Mouse (Mus musculus) lung, adult 2 months (tissue): ENCODE data around the gene Azgp1. TPM values are rescaled to one million over a fixed set of nuclear protein-coding genes. Genes with fewer than 3 reads are reported as not detected.
"Not testable (repeated sequence)": the region's sequence is repeated elsewhere in the genome, so short reads cannot be mapped to it uniquely, and the experiment has no call there.

ENCODE experiments used
- DNase-seq: peaks from one replicate; pipeline ENCODE4 v3.0.0; 2022
- H3K4me1 ChIP-seq: fragments of 200-500 bp; 2 replicates; pipeline ENCODE4 v1.6.1; 2011; ENCODE audit warnings: low read length; ENCODE audit not compliant: control insufficient read depth, insufficient read depth
- H3K4me3 ChIP-seq: fragments of 200-500 bp; replicated peaks from 2 replicates; pipeline ENCODE3; 2011; ENCODE audit warnings: low read depth, mild to moderate bottlenecking, control low read depth, low read length; ENCODE audit errors: extremely low read depth
- CTCF ChIP-seq: fragments of 200-500 bp; IDR thresholded peaks from 2 replicates; pipeline ENCODE4 v1.5.1; 2011; ENCODE audit warnings: mild to moderate bottlenecking, low read length, control low read depth; ENCODE audit not compliant: insufficient read depth
- POLR2A ChIP-seq: fragments of 200-500 bp; IDR thresholded peaks from 2 replicates; pipeline ENCODE4 v1.6.1; 2011; ENCODE audit warnings: low read depth, mild to moderate bottlenecking, control low read depth, low read length, borderline replicate concordance; ENCODE audit errors: extremely low read depth
- WGBS: fragments of 180-500 bp; shearing (Covaris S2); methylation state at CpG from one replicate; pipeline ENCODE4 v1.1.7; 2018; 5-methylcytosine and 5-hydroxymethylcytosine counted together
- polyA plus RNA-seq: library from polyadenylated mRNA; depleted of rRNA; stranded (reverse); fragments of >200 nt; gene quantifications from 2 replicates; pipeline ENCODE4 v1.2.3, GENCODE M21; 2012; rRNA removed

The Azgp1 gene
- polyA plus RNA-seq: 1.1 and 1.2 TPM in 2 replicates

DNA sequence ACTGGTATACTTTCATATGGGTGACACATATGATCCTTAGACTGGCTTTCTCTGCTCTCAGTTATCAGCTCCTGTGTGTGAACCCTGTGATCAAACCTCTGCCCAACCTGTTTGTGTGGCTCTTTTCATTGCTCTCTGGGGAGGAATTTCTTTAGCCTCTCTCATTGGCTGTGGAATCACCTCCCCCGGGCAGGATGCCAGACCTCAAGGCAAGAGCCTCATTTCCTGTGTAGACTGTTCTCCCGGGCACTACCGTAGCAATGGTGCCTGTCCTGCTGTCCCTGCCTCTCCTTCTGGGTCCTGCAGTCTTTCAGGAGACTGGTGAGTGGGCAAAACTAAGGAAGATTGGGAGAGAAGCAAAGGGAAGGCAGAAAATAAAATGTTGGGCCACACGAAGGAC lies at the start of gene Azgp1:
Gene Azgp1 (plus strand): TSS at position 221 of the 400 bp plus-strand sequence.
- DNase-seq: no peak
- TF ChIP-seq CTCF: no peak
- TF ChIP-seq POLR2A: no peak
- WGBS: 32% methylated on average over 4 of the region's 4 CpGs

DNA sequence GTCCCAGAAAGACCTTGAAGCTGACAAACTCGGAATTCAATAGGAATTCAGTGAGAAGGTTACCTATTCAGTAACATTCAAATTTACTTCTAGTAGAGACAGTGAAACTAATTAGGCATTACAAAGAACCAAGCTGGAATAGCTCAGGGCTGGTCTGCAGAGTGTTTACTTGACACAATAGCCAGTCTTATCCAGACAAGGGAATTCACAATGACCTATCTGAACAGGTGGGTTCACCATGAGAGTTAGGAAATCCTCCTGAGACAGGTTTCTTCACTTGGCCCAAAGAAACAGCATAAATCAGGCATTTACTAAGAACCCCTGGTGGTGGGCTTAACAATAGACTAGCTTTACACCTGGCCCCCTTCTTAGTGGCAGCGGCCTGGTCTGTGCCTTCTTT lies 47.4 kb upstream of the Azgp1 start:
- H3K4me3 ChIP-seq, DNase-seq, H3K4me1 ChIP-seq: not testable (repeated sequence)
- 45% methylated on average over 2 of the region's 2 CpGs for WGBS

More for the DNA sequence above, at the start of gene Azgp1:
- Histone ChIP-seq H3K4me3 (no peak within 1 kb of the TSS), H3K4me1 (no peaks in the 10 kb centered on the region)

DNA sequence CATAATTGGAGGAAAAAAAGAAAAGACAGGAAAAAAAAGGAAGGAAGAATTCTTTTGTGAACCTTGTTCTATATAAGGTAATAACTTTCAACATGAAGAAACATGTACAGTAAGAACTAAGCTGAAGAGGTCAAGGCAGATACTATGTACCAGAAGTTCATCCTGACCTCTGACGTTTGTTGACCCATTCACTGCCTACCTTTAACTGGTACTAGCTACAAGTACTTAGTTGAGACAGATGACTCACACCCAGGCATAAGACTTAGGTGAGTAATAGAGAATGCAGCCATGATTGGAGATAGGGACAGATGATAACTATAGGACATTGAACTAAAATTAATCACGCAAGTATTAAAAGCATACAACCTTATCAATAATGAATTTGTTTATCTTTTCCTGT lies 44.8 kb upstream of the Azgp1 start:
- H3K4me3 ChIP-seq: no peak overlapping the region
- DNase-seq: no peak
- TF ChIP-seq POLR2A (no peak), CTCF (no peak)
- no peaks in the 10 kb centered on the region for H3K4me1 ChIP-seq
- 80% methylated on average over 2 of the region's 2 CpGs for WGBS

GRCm38 (mm10) chr5:137937238-137937637 lies 44.1 kb upstream of the Azgp1 start:
- Histone ChIP-seq H3K4me3 (no peak overlapping the region), H3K4me1 (no peaks in the 10 kb centered on the region)
- WGBS: 57% methylated on average over 4 of the region's 4 CpGs
- DNase-seq: no peak
- TF ChIP-seq CTCF (no peak), POLR2A (no peak)

- 64% methylated on average over 4 of the region's 4 CpGs for WGBS
- H3K4me1 ChIP-seq: no peaks in the 10 kb centered on the region
- no peak overlapping the region for H3K4me3 ChIP-seq
- TF ChIP-seq POLR2A: no peak
- TF ChIP-seq CTCF: no peak
- DNase-seq: no peak
Measured at GRCm38 (mm10) chr5:137940948-137941347, 40.4 kb upstream of the Azgp1 start.

- 72% methylated on average over 1 of the region's 1 CpGs for WGBS
- TF ChIP-seq CTCF (no peak), POLR2A (no peak)
- Histone ChIP-seq H3K4me1 (no peaks in the 10 kb centered on the region), H3K4me3 (no peak overlapping the region)
- no peak for DNase-seq
Measured at GRCm38 (mm10) chr5:137943133-137943532, 38.2 kb upstream of the Azgp1 start.

- H3K4me3 ChIP-seq: no peak overlapping the region
- DNase-seq: no peak
- no peaks in the 10 kb centered on the region for H3K4me1 ChIP-seq
- TF ChIP-seq POLR2A: no peak
Measured at GRCm38 (mm10) chr5:137947303-137947702, 34.0 kb upstream of the Azgp1 start.

DNA sequence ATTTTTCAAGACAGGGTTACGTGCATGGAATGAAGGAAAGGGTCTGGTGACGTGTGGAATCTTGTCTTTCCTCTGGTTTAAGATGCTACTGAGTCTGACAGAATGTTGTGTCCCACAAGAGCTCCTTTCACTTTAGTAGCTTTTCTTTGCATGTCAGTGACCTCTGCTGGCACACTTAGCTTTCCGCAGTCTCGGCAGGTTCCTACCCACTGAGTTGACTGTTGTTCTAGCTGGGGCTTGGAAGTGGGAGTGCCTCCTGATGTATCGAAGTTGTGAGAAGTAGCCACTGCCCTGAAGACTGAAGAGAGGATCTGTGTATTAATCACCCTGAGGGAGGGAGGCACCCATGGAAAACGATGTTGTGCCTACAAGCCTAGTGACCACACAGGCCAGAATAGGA lies 30.1 kb upstream of the Azgp1 start:
- no peak overlapping the region for H3K4me3 ChIP-seq
- DNase-seq: peak; percentile 31
- H3K4me1 ChIP-seq: no peaks in the 10 kb centered on the region
- WGBS: 22% methylated on average over 6 of the region's 6 CpGs
- peak; percentile 46; the same call in 1 of the 2 replicates for TF ChIP-seq CTCF
- no peak for TF ChIP-seq POLR2A

DNA sequence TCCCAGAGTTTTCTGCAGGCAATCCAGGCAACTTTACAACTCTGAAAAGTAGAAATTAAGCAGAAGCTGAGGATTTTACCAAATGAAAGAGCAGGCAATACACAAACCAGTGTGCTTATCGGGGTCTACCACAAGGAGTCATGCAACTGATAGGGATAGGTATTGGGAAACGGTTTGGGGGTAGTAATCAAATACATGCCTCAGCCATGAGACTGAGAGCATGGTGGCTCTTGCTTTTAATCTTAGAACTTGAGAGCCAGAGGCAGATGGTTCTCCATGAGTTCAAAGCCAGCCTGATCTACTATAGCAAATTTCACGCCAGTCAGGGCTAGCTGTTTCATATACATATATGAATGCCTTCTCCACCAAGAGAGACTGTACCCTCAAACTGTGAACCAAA lies 24.9 kb upstream of the Azgp1 start:
- no peak for TF ChIP-seq POLR2A
- TF ChIP-seq CTCF: no peak
- WGBS: 89% methylated on average over 3 of the region's 3 CpGs
- DNase-seq: no peak
- Histone ChIP-seq H3K4me1 (no peaks in the 10 kb centered on the region), H3K4me3 (no peak overlapping the region)

DNA sequence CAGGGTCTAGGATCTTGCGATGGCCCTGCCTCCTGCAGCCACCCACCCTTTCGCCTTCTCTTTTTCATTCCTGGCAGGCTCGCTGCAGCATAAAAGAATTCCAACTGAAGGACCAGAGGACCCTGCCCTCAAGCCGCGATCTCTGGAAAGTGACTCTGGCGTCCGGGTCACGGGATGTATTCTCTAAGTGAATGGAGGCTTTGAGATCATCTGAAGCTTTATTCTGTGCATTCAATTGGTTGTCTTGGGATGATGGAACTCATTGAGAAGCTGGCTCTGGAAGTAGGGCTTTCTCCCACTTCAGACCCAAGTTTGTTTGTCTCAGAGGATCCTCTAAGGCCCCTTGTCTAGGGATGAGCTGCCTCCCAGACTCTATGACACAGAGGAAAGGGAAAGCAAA lies 18.4 kb upstream of the Azgp1 start, which contains the start of gene Gjc3:
Gene Gjc3 (minus strand): TSS at position 154 of the 400 bp plus-strand sequence.
- Histone ChIP-seq H3K4me3 (no peak within 1 kb of the TSS), H3K4me1 (no peaks in the 10 kb centered on the region)
- TF ChIP-seq POLR2A: no peak
- TF ChIP-seq CTCF: no peak
- no peak for DNase-seq
- WGBS: 79% methylated on average over 8 of the region's 8 CpGs

DNA sequence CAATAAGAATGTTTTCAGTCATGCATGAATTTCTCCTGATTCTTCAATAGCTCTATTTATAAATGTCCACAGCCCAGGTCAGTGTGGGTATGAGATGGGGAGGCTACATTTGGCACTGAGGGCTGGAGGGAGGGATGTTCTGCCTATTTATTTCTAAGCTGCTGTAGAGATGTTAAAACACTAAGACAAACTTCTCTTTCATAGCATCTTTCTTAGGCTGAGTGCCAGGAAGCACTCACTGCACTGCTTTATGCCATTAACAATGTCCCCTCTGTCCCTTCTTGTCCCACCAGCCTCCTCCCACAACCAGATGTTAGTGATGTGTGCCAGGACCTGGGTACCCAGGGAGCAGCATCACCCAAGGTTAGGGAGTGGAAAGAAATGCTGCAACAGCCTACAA lies 14.8 kb upstream of the Azgp1 start:
- no peaks in the 10 kb centered on the region for H3K4me1 ChIP-seq
- DNase-seq: no peak
- no peak overlapping the region for H3K4me3 ChIP-seq
- TF ChIP-seq CTCF (no peak), POLR2A (no peak)
